Mouse (Mus musculus): Measurements from ENCODE around the gene Cd86. TPM values are rescaled to one million over a fixed set of nuclear protein-coding genes. Genes with fewer than 3 reads are reported as not detected.

The Cd86 gene
- total RNA-seq (2021): 1 to 10 TPM in 1 of 2 experiments, under 1 TPM in 1; 0.88 to 1.2 TPM
- long read RNA-seq, experiment 1: 0 reads
- long read RNA-seq, experiment 2: 0 reads

DNA sequence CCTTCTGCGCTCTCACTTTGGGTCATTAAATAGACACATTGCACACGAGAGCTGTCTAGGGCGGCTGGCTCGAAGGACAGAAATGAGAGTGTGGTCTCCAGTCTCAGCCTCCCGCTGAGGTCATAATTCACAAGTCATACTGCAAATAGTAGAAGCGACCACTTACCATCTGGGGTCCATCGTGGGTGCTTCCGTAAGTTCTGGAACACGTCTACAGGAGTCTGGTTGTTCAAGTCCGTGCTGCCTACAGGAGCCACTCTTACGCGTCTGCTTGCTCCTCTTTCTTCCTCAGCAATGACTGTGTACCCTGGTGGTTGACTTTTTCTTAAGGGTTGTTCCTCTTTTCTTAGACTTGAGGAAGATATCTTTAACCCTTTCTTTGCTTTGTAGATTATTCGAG is at the start of gene Cd86:
Gene Cd86, minus strand, starts transcription at position 300 of the 400 bp plus-strand sequence.
- intact Hi-C loops (cut with DNase I; ENCODE audit: low total_unique reads): no loop called here
- DNase-seq: no peak

DNA sequence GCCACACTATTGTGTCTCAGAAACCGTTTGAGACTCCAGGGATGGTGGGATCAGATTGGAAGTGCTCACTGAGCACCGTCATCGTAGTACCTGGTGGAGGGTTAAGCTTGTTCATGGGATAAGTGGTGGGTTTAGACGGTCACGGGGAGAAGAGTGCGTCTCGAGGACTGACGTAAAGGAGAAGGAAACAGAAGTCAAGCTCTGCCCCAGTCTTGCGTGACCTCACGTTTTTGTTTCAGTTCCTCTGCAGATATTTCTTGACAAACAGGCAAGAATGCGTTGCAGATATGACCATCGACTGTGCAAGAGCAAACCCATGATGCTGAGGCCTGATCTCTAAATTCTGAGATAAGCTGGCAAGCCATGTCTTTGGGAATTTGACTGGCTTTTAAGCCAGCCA is 45.9 kb upstream of the Cd86 start:
- no peak for DNase-seq
- intact Hi-C loops (cut with DNase I; ENCODE audit: low total_unique reads): no loop called here

DNA sequence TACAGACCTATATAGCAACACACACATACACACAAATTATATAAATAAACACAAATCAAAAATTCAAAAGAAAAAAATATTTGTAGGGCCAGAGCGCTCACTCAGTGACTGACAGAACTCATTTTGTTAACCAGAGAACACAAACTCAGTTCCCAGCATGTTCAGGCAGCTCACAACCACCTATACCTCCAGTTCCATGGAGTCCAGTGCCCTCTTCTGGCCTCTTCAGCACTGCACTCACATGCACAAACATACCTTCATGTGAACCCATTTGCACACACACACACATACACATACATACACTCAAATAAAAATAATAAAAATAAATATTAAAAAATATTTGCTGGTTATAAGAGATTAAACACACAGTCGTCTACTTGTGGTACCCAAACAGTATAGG is 44.9 kb upstream of the Cd86 start:
- DNase-seq: no peak
- intact Hi-C loops (cut with DNase I; ENCODE audit: low total_unique reads): no loop called here

DNA sequence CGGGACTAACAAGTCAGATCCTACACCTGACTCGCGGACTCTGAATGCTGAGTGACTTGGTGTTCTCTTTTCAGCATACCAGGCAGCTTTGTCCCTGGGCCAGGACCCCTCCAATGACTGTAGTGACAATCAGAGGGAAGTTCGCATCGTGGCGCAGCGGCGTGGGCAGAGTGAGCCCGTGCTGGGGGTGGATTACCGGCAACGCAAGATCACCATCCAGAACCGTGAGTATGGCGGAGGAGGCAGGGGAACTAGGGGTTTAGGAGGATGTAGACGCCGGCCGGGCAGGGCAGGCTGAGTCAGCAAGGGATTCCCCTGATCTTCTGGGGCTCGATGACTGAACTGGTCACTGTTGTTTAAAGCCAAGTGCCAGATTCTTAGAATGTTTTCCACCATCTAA is 43.5 kb upstream of the Cd86 start:
- DNase-seq: no peak
- intact Hi-C loops (cut with DNase I; ENCODE audit: low total_unique reads): no loop called here

DNA sequence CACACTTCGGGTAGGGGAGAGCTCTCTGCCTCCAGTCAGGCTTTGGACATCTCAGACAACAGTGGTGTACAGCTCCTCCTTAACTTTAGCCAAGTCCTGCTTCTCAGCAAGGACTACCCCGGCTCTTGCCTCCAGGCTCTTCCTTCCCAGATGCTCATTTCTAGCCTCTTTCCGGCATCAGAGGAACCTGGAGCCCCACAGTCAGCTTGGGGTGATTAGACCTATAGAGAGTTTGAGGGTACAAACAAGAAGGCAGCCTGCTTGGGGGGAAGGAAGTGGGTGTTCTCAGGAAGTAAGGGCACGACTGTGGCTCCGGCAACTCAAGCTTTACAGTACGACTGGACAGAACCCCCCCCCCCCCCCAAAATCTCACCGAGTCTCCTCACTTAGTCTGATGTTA is 42.9 kb upstream of the Cd86 start:
- no peak for DNase-seq
- intact Hi-C loops (cut with DNase I; ENCODE audit: low total_unique reads): no loop called here

DNA sequence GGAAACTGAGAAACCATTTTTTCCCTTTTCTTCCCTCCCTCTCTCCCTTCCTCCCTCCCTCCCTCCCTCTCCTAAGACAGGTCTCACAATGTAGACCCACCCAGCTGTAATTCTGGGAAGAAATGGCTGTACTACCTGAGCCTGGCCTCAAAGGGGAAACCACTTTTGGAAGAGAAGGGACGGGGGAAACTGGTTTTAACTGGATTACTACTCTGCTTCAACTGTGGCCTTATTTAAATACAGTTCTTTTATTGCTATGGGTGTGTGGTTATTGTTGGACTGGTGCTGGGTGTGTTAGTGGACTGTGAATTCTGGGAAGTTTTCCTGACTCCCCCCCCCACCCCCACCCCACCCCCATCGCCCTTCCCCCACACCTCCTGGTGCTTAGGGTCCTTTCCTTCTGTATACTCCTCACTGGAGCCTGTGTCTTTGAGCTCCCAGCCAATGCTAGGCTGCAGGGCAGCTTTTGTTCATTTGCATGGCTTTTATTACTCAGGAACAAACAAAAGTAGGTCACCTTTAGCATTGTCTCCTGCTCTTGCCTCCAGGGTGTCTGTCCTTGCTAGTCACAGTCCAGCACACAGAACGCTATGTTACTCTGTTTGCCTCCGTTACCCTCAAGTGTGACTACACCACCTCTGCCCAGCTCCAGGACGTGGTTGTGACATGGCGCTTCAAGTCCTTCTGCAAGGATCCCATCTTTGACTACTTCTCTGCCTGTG is 42.0 kb upstream of the Cd86 start:
- intact Hi-C loops (cut with DNase I; ENCODE audit: low total_unique reads): no loop called here
- DNase-seq: no peak

DNA sequence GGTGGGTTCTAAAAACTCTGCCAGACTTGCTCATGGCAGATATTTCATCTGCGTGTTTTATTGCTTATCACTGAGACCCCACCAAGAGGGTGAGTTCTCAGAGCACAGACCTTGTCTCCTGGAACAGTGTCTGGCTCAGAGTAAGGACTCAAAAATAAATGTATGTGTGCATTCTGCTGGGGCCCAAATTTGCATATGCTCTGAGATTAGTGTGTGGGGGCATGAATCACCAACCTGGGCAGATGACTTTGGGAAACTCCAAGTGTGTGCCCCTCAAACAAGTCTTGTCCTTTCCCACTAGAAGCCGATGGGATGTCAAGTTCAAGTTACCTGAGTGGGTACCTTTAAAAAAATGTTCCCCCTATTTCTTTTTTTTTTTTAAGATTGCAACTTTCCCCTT is 34.6 kb upstream of the Cd86 start:
- intact Hi-C loops (cut with DNase I; ENCODE audit: low total_unique reads): no loop called here
- DNase-seq: no peak

DNA sequence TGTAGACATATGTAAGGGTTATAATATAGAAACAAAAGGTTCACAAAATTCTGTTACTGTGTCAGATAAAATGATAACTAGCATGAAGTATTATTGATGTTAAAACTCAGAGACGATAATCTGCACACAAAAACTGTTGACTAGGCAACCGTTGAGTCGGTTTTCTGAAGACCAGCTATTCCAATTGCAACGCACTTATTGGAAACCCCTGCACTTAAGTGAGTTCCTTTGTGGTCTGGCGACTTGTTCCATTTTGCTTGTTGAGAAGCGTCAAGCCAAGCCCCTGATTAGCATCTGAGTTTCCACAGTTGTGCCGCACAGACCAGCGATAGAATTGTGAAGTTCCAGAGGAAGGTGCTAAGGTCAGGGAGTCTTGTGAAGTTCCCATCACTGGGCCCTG is 31.4 kb upstream of the Cd86 start:
- intact Hi-C loops (cut with DNase I; ENCODE audit: low total_unique reads): no loop called here
- no peak for DNase-seq

DNA sequence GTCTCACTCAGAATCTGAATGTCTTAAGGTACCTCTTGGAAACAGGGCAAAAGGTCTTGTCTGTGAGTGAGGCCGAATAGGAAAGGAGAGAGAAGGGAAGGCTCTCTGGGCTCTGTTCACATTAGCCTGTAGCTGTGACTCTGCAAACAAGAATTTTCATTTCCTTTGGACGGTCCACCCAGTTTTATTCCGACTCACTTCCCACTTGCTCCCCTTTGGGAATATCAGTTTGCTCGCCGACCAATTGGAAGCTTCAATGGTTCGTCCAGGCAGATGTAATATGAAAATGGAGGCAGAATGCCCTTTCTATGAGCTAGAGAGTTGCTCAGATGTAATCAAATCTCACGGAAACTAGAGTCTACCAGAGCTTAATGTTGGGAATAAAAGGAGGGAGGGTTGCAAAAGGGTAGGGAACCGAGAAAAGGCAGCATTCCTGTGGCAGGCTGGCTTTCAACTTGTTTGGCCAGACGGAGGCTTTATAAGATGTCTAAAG is 29.0 kb upstream of the Cd86 start:
- intact Hi-C loops (cut with DNase I; ENCODE audit: low total_unique reads): no loop called here
- no peak for DNase-seq

DNA sequence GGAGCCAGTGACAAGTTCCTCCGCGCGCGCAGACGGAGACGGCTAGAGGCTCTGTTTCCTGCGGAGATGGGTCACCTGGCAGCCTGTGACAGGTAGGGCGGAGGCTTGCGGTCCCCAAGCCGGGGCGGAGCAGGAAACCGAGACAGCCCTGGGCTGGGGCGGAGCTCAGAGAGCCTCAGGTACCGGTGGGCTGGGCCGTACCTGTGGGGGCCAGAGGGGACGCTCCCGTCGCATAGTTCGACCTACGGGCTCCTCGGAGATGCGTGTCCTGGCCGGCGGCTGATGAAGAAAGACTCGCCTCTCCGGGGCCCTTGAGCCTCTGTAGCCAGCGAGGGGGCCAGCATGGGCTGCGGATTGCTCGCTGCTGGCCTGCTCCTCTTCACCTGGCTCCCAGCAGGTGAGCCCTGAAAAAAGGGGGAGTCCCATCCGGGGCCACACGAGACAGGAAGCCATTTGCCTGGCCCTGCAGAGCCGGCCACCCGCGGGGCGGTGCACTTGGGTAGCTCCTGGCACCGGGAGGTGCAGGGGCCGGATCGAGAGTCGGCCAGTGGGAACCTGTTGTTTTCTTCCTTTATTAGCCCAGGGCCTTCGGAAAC is 28.0 kb upstream of the Cd86 start, which contains the start of gene Ildr1:
Gene Ildr1, plus strand, starts transcription at position 161 of the 596 bp plus-strand sequence.
- intact Hi-C loops (cut with DNase I; ENCODE audit: low total_unique reads): no loop called here
- DNase-seq: no peak

DNA sequence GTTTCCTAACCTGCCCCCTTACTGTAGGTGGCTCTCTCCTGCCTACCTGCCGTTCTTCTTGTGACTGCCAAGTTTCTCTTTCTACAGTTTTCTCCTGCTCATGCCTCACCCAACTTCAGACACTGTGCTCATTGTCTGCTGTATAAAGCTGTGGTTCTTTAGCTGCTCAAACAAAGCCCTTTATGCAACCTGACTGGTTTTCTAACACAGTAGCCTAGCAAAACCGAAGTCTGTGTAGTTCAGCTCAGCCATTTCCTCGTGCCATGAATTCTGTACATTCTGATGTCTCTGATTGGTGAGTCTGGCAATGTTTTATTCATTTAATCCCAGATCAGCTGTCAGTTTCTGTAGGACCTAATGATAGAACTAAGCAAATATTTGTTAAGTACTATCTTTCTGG is 25.6 kb upstream of the Cd86 start:
- intact Hi-C loops (cut with DNase I; ENCODE audit: low total_unique reads): no loop called here
- DNase-seq: no peak

DNA sequence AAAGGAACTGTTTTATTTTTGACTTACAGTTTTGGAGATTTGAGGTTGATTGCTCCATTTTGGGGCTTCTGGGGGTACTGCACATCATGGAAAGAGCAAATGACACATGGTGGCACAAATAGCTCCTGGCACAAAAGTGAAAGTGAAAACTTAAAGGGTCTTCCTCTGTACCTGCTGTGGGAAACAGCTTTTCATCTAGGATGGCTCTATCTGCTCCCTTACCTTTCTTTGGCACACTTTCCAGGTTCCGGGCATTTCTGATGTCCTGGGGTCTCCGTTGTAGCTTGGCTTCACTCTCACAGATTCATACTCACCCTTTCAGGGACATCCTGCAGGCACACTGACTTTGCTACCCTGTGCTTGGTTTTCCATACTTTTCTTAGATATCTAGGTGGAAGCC is 22.2 kb upstream of the Cd86 start:
- intact Hi-C loops (cut with DNase I; ENCODE audit: low total_unique reads): no loop called here
- no peak for DNase-seq

DNA sequence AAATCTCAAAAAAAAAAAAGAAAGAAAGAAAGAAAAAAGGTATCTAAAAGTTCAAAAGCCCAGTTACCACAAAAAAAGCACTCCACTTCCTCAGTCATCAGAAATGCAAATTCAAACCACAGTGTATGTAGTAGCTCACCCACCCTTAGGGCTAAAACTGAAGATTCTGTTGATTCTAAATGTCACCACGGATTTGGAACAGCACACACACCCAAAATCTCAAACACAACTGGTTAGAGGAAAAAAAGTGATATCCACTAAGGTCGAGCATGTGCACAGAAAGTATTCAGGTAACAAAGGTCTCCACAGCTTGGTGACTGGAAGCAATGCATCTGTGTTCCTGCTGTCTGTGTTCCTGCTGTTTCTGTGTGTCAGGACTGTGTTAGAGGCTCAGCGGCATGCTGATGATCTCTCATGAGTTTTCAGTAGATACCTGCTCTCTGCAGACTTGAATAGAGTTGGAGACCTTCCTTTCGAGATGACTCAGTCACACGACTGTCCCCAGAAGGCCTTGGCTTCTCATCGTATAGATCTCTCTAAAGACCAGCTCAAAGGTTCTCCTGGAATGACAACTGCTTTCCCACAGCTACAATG is 18.5 kb upstream of the Cd86 start:
- intact Hi-C loops (cut with DNase I; ENCODE audit: low total_unique reads): no loop called here

DNA sequence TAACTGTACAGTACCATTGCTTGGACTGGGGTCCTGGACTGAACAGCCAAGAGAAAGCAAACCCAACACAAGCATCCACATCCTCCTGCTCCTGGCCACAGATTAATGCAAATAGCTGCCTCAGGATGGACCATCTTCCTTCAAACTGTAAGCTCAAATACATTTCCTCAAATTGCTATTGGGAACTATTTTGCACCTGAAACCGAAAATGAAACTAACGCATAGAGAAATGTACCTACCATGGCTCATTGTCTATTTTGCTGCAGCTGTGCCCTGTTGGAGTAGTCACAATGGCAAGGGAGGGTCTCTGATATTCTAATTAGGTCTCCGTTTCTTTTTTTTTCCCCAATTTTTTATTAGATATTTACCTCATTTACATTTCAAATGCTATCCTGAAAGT is 15.9 kb upstream of the Cd86 start:
- intact Hi-C loops (cut with DNase I; ENCODE audit: low total_unique reads): no loop called here
- DNase-seq: no peak

More for the DNA sequence above, 18.5 kb upstream of the Cd86 start:
- no peak for DNase-seq

DNA sequence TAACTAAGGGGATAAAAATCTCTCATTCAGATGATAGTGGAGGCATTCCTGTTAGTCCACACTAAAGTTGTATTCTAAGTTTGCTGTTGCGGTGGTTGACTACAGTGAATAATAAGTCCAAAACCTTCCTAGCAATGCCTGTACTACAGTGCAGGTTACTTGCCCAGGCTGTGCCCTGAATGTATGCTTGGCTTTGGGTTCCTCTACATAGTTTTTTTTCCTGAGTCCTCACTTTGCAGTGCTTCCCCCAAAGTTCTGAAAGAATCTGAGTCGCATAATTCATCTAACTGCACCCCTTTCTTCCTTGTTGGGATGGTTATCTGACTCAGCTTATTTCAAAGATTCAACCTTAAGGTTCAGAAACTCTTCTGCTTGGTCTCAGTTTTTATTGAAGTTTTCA is 10.0 kb upstream of the Cd86 start:
- intact Hi-C loops (cut with DNase I; ENCODE audit: low total_unique reads): no loop called here
- no peak for DNase-seq

DNA sequence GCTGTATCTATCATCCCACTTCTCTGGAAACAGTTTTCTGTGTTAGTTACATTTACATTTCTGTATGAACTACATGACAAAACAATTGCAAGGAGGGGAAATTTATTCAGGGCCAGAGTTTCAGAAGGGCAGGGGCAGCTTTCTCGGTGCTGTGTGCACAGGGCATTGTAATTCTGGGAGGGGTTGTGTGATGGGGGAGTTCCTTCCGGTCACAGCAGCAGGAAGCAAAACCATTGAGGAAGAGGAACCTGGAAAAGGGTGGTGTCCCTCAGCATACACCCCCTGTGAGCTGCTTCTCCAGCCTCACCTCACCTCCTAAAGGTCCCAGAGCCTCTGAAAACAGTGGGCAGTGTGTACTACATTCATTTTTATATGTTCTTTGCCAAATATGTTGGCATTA is 9.4 kb upstream of the Cd86 start:
- intact Hi-C loops (cut with DNase I; ENCODE audit: low total_unique reads): no loop called here
- no peak for DNase-seq

DNA sequence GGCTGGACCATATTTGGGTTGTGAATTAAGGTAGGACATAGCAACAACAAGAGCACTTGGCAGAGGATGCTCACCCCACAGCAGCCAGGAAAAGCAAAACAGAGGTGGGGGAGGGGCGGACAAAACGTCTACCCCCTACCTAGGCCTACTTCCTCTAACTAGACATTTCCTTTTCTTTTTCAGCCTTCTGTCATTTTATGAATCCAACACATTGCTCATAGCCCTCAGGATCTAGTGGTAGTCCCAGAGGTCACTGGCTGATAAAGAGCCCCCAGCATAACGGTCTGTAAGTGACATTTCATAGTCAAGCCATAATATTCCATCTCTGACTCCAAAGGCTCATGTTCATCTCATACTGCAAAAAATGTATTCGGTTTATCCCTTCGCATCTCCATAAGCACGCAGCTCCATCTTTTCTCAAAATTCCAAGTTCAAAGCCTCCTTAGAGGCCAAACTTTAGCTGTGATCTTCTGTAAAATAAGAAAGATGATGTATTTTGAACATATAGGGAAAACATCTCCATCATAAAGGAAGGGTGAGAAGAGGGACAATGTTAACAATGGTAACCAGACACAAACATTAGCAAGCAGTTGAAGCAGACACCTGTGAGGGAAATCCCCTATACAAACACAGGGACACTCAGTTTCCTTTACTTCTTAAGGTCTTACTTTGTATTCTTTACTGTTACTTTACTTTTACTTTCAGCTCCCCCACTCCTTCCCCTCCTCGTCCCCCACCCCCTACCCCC is 8.8 kb upstream of the Cd86 start:
- DNase-seq: no peak
- intact Hi-C loops (cut with DNase I; ENCODE audit: low total_unique reads): no loop called here

DNA sequence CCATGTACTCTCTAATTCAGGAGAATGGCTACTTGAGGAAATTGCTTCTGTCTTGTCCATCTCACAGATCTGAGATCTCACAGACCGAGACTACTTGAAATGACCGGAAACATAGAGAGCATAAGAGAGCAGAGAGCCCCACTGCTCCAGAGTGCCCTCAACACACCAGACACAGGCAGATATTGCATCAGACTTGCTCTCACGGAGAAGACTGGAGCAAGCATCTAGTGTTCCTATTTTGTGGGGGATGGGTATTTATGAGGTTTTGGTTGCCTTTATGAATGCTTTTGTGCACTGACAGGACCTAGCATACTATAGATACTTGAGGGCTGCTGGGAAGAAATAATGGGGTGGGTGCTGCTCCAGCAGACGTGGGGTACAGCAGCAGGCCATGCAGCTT is 7.3 kb upstream of the Cd86 start:
- intact Hi-C loops (cut with DNase I; ENCODE audit: low total_unique reads): no loop called here
- no peak for DNase-seq

DNA sequence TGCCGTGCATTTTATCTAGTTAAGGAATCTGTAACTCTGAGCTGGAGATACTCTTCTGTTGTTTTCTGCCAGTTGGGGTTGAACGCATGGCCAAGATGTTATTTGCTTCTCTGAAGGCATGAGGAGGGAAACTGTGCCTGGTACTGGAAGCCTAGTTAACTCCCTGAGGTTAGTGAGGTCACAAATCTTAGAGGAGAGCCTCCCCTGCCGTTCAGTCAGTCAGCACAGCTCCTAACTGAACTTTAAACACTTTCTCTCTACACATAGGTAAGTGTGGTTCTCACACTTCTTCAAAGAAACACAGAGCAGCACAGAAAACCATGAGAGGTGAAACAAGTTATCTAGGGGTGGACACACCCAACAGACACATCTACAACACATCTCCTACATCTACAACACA is 4.7 kb upstream of the Cd86 start:
- intact Hi-C loops (cut with DNase I; ENCODE audit: low total_unique reads): no loop called here
- no peak for DNase-seq

DNA sequence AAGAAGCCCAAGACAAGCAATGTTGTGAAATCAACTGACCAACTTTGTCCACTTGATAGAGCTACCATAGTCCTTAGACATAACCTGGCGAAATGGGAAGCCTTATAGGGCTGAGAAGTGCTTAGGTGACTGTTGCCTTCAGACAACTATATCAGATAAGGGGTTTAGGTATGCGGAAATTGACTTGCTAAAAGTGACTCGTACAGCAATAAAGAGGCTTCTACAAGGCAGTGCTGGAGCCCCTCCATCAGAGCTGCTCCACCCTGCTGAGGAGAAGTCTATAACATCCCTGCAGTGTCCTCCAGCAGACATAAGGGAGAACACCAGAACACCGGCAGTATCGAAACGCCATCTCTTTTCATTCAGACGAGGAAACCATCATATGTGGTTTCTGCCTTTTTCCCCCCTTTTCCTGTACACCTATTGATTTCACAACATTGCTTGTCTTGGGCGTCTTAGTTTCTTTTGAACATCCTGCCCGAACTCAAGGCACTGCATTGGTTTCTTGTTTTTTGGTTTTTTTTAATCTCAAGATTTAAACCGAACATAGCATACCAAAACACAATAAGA is 652 bp upstream of the Cd86 start:
- intact Hi-C loops (cut with DNase I; ENCODE audit: low total_unique reads): no loop called here
- no peak for DNase-seq

Data from gastrocnemius, postnatal 14 days (tissue).